Mouse (Mus musculus) MEL (cell line): ENCODE data around the gene Phospho1. TPM values are rescaled to one million over a fixed set of nuclear protein-coding genes. Genes with fewer than 3 reads are reported as not detected.
A peak's percentile ranks its signal among the peaks of the same experiment; 100 is the strongest.

ENCODE experiments used
- DNase-seq: peaks from one replicate; pipeline ENCODE4 v3.0.0; 2011; ENCODE audit warnings: low read depth, low spot score
- H3K27ac ChIP-seq: 2 replicates; pipeline ENCODE4 v1.5.1; 2012; ENCODE audit warnings: low read depth, mild to moderate bottlenecking, control low read depth, low read length, moderate library complexity; ENCODE audit not compliant: control insufficient read depth
- H3K27me3 ChIP-seq, 2 experiments: fragments of 150-350 bp in 1 of 2; sonication (generic) in 1 of 2; 2 replicates each; pipeline ENCODE4 v1.6.1; 2012; ENCODE audit warnings: low read length in 2 of 2, mild to moderate bottlenecking in 2 of 2, improper control_type of control experiment in 1 of 2, moderate library complexity in 1 of 2; ENCODE audit not compliant: insufficient read depth in 2 of 2, control insufficient read depth in 1 of 2
- H3K36me3 ChIP-seq, 2 experiments: 2 replicates each; pipeline ENCODE4 v1.6.1; 2012 to 2014; ENCODE audit warnings: low read length in 2 of 2, improper control_type of control experiment in 1 of 2, inconsistent platforms in 1 of 2, mild to moderate bottlenecking in 1 of 2; ENCODE audit not compliant: insufficient read depth in 2 of 2, control insufficient read depth in 1 of 2
- H3K4me1 ChIP-seq, 2 experiments: fragments of 150-350 bp in 1 of 2; sonication (generic) in 1 of 2; 2 replicates each; pipeline ENCODE4 v1.6.1; 2012; ENCODE audit warnings: low read length in 2 of 2, improper control_type of control experiment in 1 of 2, mild to moderate bottlenecking in 1 of 2; ENCODE audit not compliant: insufficient read depth in 2 of 2, control insufficient read depth in 1 of 2
- H3K4me3 ChIP-seq, 2 experiments: fragments of 150-350 bp in 1 of 2; sonication (generic) in 1 of 2; 2 replicates each; pipeline ENCODE4 v1.5.1; 2012; ENCODE audit warnings: low read depth in 2 of 2, low read length in 2 of 2, mild to moderate bottlenecking in 2 of 2, moderate library complexity in 2 of 2, control low read depth in 1 of 2, improper control_type of control experiment in 1 of 2; ENCODE audit not compliant: control insufficient read depth in 1 of 2, insufficient read depth in 1 of 2
- H3K79me2 ChIP-seq: 2 replicates; pipeline ENCODE4 v1.6.1; 2012; ENCODE audit warnings: mild to moderate bottlenecking, low read length, moderate library complexity; ENCODE audit not compliant: control insufficient read depth, poor library complexity, insufficient read depth
- H3K9ac ChIP-seq: 2 replicates; pipeline ENCODE4 v1.6.1; 2012; ENCODE audit warnings: low read depth, mild to moderate bottlenecking, control low read depth, low read length, moderate library complexity; ENCODE audit not compliant: control insufficient read depth, poor library complexity, severe bottlenecking
- H3K9me3 ChIP-seq: fragments of 150-350 bp; sonication (generic); replicated peaks from 2 replicates; pipeline ENCODE4 v1.6.1; 2012; ENCODE audit warnings: mild to moderate bottlenecking, low read length, improper control_type of control experiment, moderate library complexity; ENCODE audit not compliant: insufficient read depth
- BHLHE40 ChIP-seq: IDR thresholded peaks from 2 replicates; pipeline ENCODE4 v1.6.1; 2012; ENCODE audit warnings: low read depth, mild to moderate bottlenecking, inconsistent platforms, low read length, improper control_type of control experiment, borderline replicate concordance
- CHD1 ChIP-seq: IDR thresholded peaks from 2 replicates; pipeline ENCODE4 v1.6.1; 2012; ENCODE audit warnings: low read depth, mild to moderate bottlenecking, inconsistent platforms, low read length, improper control_type of control experiment
- CHD2 ChIP-seq: IDR thresholded peaks from 2 replicates; pipeline ENCODE4 v1.6.1; 2011; ENCODE audit warnings: low read length, improper control_type of control experiment
- CTCF ChIP-seq, 3 experiments: IDR thresholded peaks in 2 of 3; conservative IDR thresholded peaks in 1 of 3; 2 replicates each; pipeline ENCODE4 v1.5.1; 2011 to 2012; ENCODE audit warnings: low read length in 3 of 3, low read depth in 2 of 3, mild to moderate bottlenecking in 2 of 3, improper control_type of control experiment in 1 of 3, inconsistent platforms in 1 of 3, mixed read lengths in 1 of 3, moderate library complexity in 1 of 3; ENCODE audit not compliant: control insufficient read depth in 1 of 3, insufficient read depth in 1 of 3, poor library complexity in 1 of 3, severe bottlenecking in 1 of 3
- E2F4 ChIP-seq: IDR thresholded peaks from 2 replicates; pipeline ENCODE4 v1.6.1; 2011; ENCODE audit warnings: low read depth, low read length, improper control_type of control experiment, borderline replicate concordance
- ELF1 ChIP-seq: IDR thresholded peaks from 2 replicates; pipeline ENCODE4 v1.6.1; 2014; ENCODE audit warnings: low read depth, mild to moderate bottlenecking, inconsistent platforms, low read length, improper control_type of control experiment, moderate library complexity
- EP300 ChIP-seq, 2 experiments: IDR thresholded peaks; 2 replicates each; pipeline ENCODE4 v1.6.1; 2011; ENCODE audit warnings: improper control_type of control experiment in 2 of 2, low read length in 2 of 2, low read depth in 1 of 2, mild to moderate bottlenecking in 1 of 2
- GABPA ChIP-seq: IDR thresholded peaks from 2 replicates; pipeline ENCODE4 v1.6.1; 2012; ENCODE audit warnings: low read depth, mild to moderate bottlenecking, inconsistent platforms, low read length, improper control_type of control experiment, moderate library complexity
- GATA1 ChIP-seq: IDR thresholded peaks from 2 replicates; pipeline ENCODE4 v1.6.1; 2011; ENCODE audit warnings: low read depth, low read length, improper control_type of control experiment
- JUND ChIP-seq: IDR thresholded peaks from 2 replicates; pipeline ENCODE4 v1.6.1; 2011; ENCODE audit warnings: low read depth, mild to moderate bottlenecking, improper control_type of control experiment, low read length
- MAFK ChIP-seq: IDR thresholded peaks from 2 replicates; pipeline ENCODE4 v1.6.1; 2011; ENCODE audit warnings: low read depth, mild to moderate bottlenecking, low read length, improper control_type of control experiment, borderline replicate concordance
- MEF2A ChIP-seq: IDR thresholded peaks from 2 replicates; pipeline ENCODE4 v1.6.1; 2014; ENCODE audit warnings: low read depth, mild to moderate bottlenecking, inconsistent platforms, low read length, improper control_type of control experiment; ENCODE audit not compliant: poor library complexity, insufficient replicate concordance, severe bottlenecking; ENCODE audit errors: extremely low read depth
- MYB ChIP-seq: IDR thresholded peaks from 2 replicates; pipeline ENCODE4 v1.6.1; 2011; ENCODE audit warnings: mild to moderate bottlenecking, low read depth, low read length, improper control_type of control experiment
- NELFE ChIP-seq: IDR thresholded peaks from 2 replicates; pipeline ENCODE4 v1.6.1; 2011; ENCODE audit warnings: low read depth, low read length, improper control_type of control experiment
- POLR2A ChIP-seq, 2 experiments: IDR thresholded peaks; 2 replicates each; pipeline ENCODE4 v1.6.1; 2011 to 2012; ENCODE audit warnings: low read length in 2 of 2, mild to moderate bottlenecking in 2 of 2, control low read depth in 1 of 2, improper control_type of control experiment in 1 of 2, low read depth in 1 of 2, moderate library complexity in 1 of 2; ENCODE audit not compliant: control insufficient read depth in 1 of 2, insufficient read depth in 1 of 2, poor library complexity in 1 of 2
- POLR2AphosphoS2 ChIP-seq: IDR thresholded peaks from 2 replicates; pipeline ENCODE4 v1.6.1; 2011; ENCODE audit warnings: low read length, improper control_type of control experiment
- POLR2AphosphoS5 ChIP-seq: IDR thresholded peaks from 2 replicates; pipeline ENCODE4 v1.6.1; 2012; ENCODE audit warnings: low read depth, borderline replicate concordance, mild to moderate bottlenecking, inconsistent platforms, low read length, moderate library complexity, mixed read lengths
- RAD21 ChIP-seq: IDR thresholded peaks from 2 replicates; pipeline ENCODE4 v1.6.1; 2011; ENCODE audit warnings: mild to moderate bottlenecking, low read depth, low read length, improper control_type of control experiment
- SIN3A ChIP-seq: IDR thresholded peaks from 2 replicates; pipeline ENCODE4 v1.6.1; 2012; ENCODE audit warnings: low read length, improper control_type of control experiment, inconsistent platforms
- SMC3 ChIP-seq: IDR thresholded peaks from 2 replicates; pipeline ENCODE4 v1.6.1; 2011; ENCODE audit warnings: low read depth, low read length, improper control_type of control experiment
- TAL1 ChIP-seq: IDR thresholded peaks from 2 replicates; pipeline ENCODE4 v1.6.1; 2012; ENCODE audit warnings: mild to moderate bottlenecking, inconsistent platforms, low read length, moderate library complexity, mixed read lengths
- TBP ChIP-seq: IDR thresholded peaks from 2 replicates; pipeline ENCODE4 v1.8.0; 2011; ENCODE audit warnings: low read depth, low read length, improper control_type of control experiment
- UBTF ChIP-seq: IDR thresholded peaks from 2 replicates; pipeline ENCODE4 v1.6.1; 2012; ENCODE audit warnings: low read depth, mild to moderate bottlenecking, inconsistent platforms, low read length, improper control_type of control experiment, moderate library complexity, borderline replicate concordance; ENCODE audit not compliant: insufficient read depth
- USF1 ChIP-seq: IDR thresholded peaks from 2 replicates; pipeline ENCODE4 v1.6.1; 2014; ENCODE audit warnings: low read depth, mild to moderate bottlenecking, inconsistent platforms, low read length, improper control_type of control experiment, moderate library complexity
- USF2 ChIP-seq, 2 experiments: IDR thresholded peaks; 2 replicates each; pipeline ENCODE4 v1.6.1; 2011 to 2012; ENCODE audit warnings: improper control_type of control experiment in 2 of 2, low read length in 2 of 2, borderline replicate concordance in 1 of 2, inconsistent platforms in 1 of 2, low read depth in 1 of 2, mild to moderate bottlenecking in 1 of 2; ENCODE audit not compliant: insufficient read depth in 1 of 2
- ZC3H11A ChIP-seq: IDR thresholded peaks from 2 replicates; pipeline ENCODE4 v1.6.1; 2012; ENCODE audit warnings: low read depth, mild to moderate bottlenecking, inconsistent platforms, low read length, improper control_type of control experiment
- ZKSCAN1 ChIP-seq: IDR thresholded peaks from 2 replicates; pipeline ENCODE4 v1.6.1; 2012; ENCODE audit warnings: low read depth, mild to moderate bottlenecking, inconsistent platforms, low read length, improper control_type of control experiment, moderate library complexity
- ZMIZ1 ChIP-seq: IDR thresholded peaks from 2 replicates; pipeline ENCODE4 v1.6.1; 2012; ENCODE audit warnings: low read depth, mild to moderate bottlenecking, inconsistent platforms, low read length, improper control_type of control experiment, moderate library complexity
- ZNF384 ChIP-seq: IDR thresholded peaks from 2 replicates; pipeline ENCODE4 v1.6.1; 2012; ENCODE audit warnings: low read depth, mild to moderate bottlenecking, inconsistent platforms, low read length, improper control_type of control experiment
- polyA plus RNA-seq, 2 experiments: library from polyadenylated mRNA; stranded (reverse) in 1 of 2; unstranded in 1 of 2; fragments of >175 nt in 1 of 2; fragments of >200 nt in 1 of 2; gene quantifications; 2 replicates each; pipeline versions ENCODE4 v1.2.1 to v1.2.4; 2012; ENCODE audit warnings: low replicate concordance in 2 of 2, low read depth in 1 of 2; ENCODE audit not compliant: insufficient read length in 2 of 2, insufficient read depth in 1 of 2, missing spikeins in 1 of 2
- total RNA-seq: library from RNA; depleted of rRNA; stranded (reverse); fragments of 300-350 nt; gene quantifications from 2 replicates; pipeline ENCODE4 v1.2.3, GENCODE M21; 2012

Gene Phospho1
- total and polyA plus RNA-seq, 3 experiments: 15.4 to 76.0 TPM; not detected in 1

GRCm38 (mm10) chr11:95833631-95834142, 9.4 kb downstream of the Phospho1 start:
- Histone ChIP-seq H3K36me3 (peaks cover 0 to 30% of the 10 kb centered on the region in 2 experiments; a peak in 2 of 4 replicates), H3K27ac (peak overlapping the region; percentile 97), H3K9me3 (no peaks in the 10 kb centered on the region), H3K9ac (peak overlapping the region; percentile 68), H3K4me1 (peaks cover 19 to 60% of the 10 kb centered on the region in 2 experiments), H3K79me2 (no peaks in the 10 kb centered on the region; the same call in 1 of the 2 replicates), H3K4me3 (peak overlapping the region; percentile 45 to 52), H3K27me3 (no peaks in the 10 kb centered on the region)
- DNase-seq: peak; percentile 37
- TF ChIP-seq EP300 (IDR thresholded peaks at IDR 0.05; ENCODE audit: low read depth in 1 of 2, low read length in 2 of 2): no peak
- TF ChIP-seq GABPA: no peak
- no peak for TF ChIP-seq MEF2A
- no peak for TF ChIP-seq JUND
- 0 out of 2 replicates have a peak, but pooled peaks have one; percentile 1 for TF ChIP-seq SMC3
- TF ChIP-seq ZMIZ1: no peak

DNA sequence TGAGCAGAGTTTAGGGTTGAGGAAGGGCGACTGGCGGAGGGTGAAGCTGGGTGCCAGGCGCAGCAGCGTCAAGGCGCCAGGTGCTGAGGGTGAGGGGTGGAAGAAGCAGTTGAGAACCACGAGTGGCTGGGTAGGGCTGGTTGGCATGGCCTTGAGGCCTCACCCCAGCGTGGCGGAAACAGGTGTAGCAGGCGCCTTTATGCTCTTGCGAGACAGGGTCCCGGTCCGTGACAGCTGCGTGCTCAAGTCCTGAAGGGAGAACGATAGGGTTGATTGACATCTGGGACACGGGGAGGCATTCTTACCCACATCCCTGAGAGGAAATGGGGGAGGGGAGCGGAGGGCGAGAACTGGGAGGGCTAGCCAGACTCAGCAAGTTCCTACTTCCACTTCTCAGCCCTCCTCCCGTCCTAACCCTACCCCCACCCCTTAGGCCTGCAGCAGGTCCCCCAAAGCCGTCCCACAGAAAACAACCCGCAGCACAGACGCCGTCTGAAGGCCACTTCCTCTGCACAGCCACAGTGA, 9.9 kb downstream of the Phospho1 start:
- Histone ChIP-seq H3K27ac (peak overlapping the region; percentile 97), H3K4me3 (peak overlapping the region; percentile 45 to 52), H3K36me3 (peaks cover 0 to 25% of the 10 kb centered on the region in 2 experiments; a peak in 2 of 4 replicates), H3K4me1 (peaks cover 16 to 55% of the 10 kb centered on the region in 2 experiments), H3K79me2 (no peaks in the 10 kb centered on the region; the same call in 1 of the 2 replicates), H3K27me3 (no peaks in the 10 kb centered on the region), H3K9ac (peak overlapping the region; percentile 68), H3K9me3 (no peaks in the 10 kb centered on the region)
- DNase-seq: peak; percentile 94
- TF ChIP-seq GATA1: peak; percentile 42; the same call in 1 of the 2 replicates
- no peak for TF ChIP-seq USF2 (IDR thresholded peaks at IDR 0.05; ENCODE audit: borderline replicate concordance in 1 of 2, insufficient read depth in 1 of 2, low read depth in 1 of 2, low read length in 2 of 2)
- TF ChIP-seq TBP: peak; percentile 51; the same call in 1 of the 2 replicates
- TF ChIP-seq POLR2AphosphoS5: no peak
- no peak for TF ChIP-seq MEF2A
- TF ChIP-seq MAFK: no peak
- no peak for TF ChIP-seq POLR2AphosphoS2
- 0 out of 2 replicates have a peak, but pooled peaks have one; percentile 19 for TF ChIP-seq MYB
- no peak for TF ChIP-seq JUND
- peak; percentile 56 for TF ChIP-seq NELFE
- TF ChIP-seq CHD2: peak; percentile 87
- TF ChIP-seq ZC3H11A: no peak
- TF ChIP-seq USF1: no peak
- no peak for TF ChIP-seq ZKSCAN1
- no peak for TF ChIP-seq ZNF384
- peak; percentile 71 for TF ChIP-seq ELF1
- TF ChIP-seq BHLHE40: peak; percentile 79
- TF ChIP-seq E2F4: no peak
- TF ChIP-seq CTCF (IDR thresholded peaks at IDR 0.05 in 2 of 3, conservative IDR thresholded peaks at IDR 0.05 in 1 of 3; ENCODE audit: control insufficient read depth in 1 of 3, insufficient read depth in 1 of 3, low read depth in 2 of 3, low read length in 3 of 3, poor library complexity in 1 of 3, severe bottlenecking in 1 of 3): no peak
- TF ChIP-seq ZMIZ1: peak; percentile 1; the same call in 1 of the 2 replicates
- TF ChIP-seq SMC3: no peak
- peak; percentile 80 to 85 for TF ChIP-seq EP300 (IDR thresholded peaks at IDR 0.05; ENCODE audit: low read depth in 1 of 2, low read length in 2 of 2)
- no peak for TF ChIP-seq RAD21
- no peak for TF ChIP-seq UBTF
- peak; percentile 80; the same call in 1 of the 2 replicates for TF ChIP-seq CHD1
- peak; percentile 66 for TF ChIP-seq TAL1
- TF ChIP-seq SIN3A: peak; percentile 85
- peak in 1 of 2 experiments; percentile 60; a peak in 3 of 4 replicates for TF ChIP-seq POLR2A (IDR thresholded peaks at IDR 0.05; ENCODE audit: control insufficient read depth in 1 of 2, insufficient read depth in 1 of 2, low read depth in 1 of 2, low read length in 2 of 2, poor library complexity in 1 of 2)
